Mouse (Mus musculus) macrophage (primary cell): ENCODE measurements around the gene Dlat. TPM values are rescaled to one million over a fixed set of nuclear protein-coding genes. Genes with fewer than 3 reads are reported as not detected.

ENCODE experiments used
- H3K27ac ChIP-seq: fragments of 350-480 bp; formaldehyde crosslinking; 2 replicates; pipeline ENCODE4 v1.9.0; 2021
- H3K36me3 ChIP-seq: fragments of 350-480 bp; formaldehyde crosslinking; 2 replicates; pipeline ENCODE4 v1.9.0; 2021; ENCODE audit errors: inconsistent target
- H3K4me3 ChIP-seq: fragments of 350-480 bp; formaldehyde crosslinking; 2 replicates; pipeline ENCODE4 v1.9.0; 2021; ENCODE audit errors: inconsistent target
- H3K79me2 ChIP-seq: fragments of 350-480 bp; formaldehyde crosslinking; 2 replicates; pipeline ENCODE4 v1.9.0; 2021; ENCODE audit errors: inconsistent target
- WGBS: methylation state at CpG from one replicate; pipeline ENCODE4 v1.1.7; 2026; ENCODE audit warnings: inconsistent platforms; ENCODE audit not compliant: missing documents; 5-methylcytosine and 5-hydroxymethylcytosine counted together
- polyA plus RNA-seq: library from polyadenylated mRNA; stranded (reverse); fragments of 250-400 nt; gene quantifications from 3 replicates; pipeline ENCODE4 v1.2.4, GENCODE M21; 2018; ENCODE audit warnings: inconsistent platforms
- total RNA-seq, 78 experiments: library from RNA; depleted of rRNA; stranded (reverse); fragments of 250-400 nt; gene quantifications; 1 replicate in 9 of 78; 2 replicates in 24 of 78; 3 replicates in 43 of 78; 4 replicates in 2 of 78; pipeline ENCODE4 v1.2.4; 2018; ENCODE audit warnings: inconsistent platforms in 56 of 78

Gene Dlat
- 10 to 100 TPM in 23 of 26 experiments, 1 to 10 TPM in 3; 3.6 to 46.3 (median 22.9) TPM for total RNA-seq (2018; cell fraction: chromatin; rRNA removed)
- total RNA-seq (2018; cell fraction: cytosol; rRNA removed): 10 to 100 TPM; 18.7 to 29.9 (median 26.3) TPM
- total RNA-seq (2018; cell fraction: nucleus; rRNA removed): 10 to 100 TPM in 21 of 26 experiments, 1 to 10 TPM in 5; 5.2 to 35.4 (median 16.6) TPM
- 17.0 to 33.3 TPM (median 24.8 TPM) in 3 replicates for polyA plus RNA-seq

DNA sequence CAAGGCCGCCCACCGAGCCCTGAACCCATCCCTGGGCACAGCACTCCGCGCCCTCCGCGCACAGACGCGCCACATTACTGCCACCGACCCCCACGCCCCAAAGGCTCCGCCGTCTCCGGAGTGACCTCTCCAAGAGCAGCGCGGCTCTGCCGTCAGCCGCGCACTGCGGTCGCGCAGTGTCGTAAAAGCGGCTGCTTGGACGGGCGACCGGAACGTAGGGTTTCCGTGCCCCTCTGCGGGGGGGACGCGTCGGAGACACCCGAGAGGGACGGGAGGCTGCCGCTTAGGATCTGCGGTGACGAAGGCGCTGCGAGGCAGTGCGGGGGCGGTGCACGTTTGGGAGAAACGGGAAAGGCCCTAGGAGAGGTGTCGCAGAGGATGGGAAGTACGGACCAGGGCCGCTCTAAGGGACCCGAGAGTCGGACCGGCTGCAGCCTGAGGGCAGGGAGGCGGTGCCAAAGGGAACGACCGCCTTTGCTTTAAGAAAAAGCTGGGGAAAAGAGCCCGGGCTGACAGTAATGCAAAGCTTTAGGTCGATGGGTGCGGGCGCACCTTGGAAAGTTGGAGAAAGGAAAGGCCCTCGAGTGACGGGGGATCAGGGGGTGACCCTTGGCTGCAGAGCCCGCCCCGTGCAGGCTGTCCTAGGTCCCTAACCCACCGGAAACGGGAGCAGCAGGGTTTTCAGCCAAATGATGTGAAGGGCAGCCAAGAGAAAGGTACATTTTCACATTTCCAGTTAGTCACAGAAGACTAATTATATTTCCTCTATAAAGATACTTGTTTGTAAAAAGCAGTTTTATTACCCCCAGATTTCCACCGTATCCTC lies at the start of gene Dlat:
Gene Dlat (minus strand): TSS at position 389 of the 826 bp plus-strand sequence.
- peak within 1 kb of the TSS; percentile 46 for H3K27ac ChIP-seq
- no peaks in the 10 kb centered on the region for H3K36me3 ChIP-seq
- peak within 1 kb of the TSS; percentile 84 for H3K4me3 ChIP-seq
- peaks cover 8% of the 10 kb centered on the region; the same call in 1 of the 2 replicates for H3K79me2 ChIP-seq
- WGBS: under 1% methylated on average over 57 of the region's 63 CpGs

DNA sequence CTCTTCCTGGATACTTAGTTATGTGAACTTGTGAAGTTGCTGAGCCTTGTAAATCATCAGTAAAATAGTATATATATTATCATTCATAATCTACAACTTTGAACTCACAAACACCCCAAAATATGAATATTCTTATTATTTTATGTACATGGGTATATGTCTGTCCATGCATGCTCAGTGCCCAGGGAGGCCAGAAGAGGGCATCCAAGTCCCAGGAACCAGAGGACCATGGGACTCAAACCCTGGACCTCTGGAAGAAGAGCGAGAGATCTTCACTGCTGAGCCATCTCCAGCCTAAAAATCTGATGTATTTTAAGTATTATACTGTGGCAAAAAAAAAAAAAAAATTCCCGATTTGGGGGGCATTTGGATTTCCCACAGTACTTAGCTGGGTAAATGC lies 49.5 kb upstream of the Dlat start:
- H3K36me3 ChIP-seq: no peaks in the 10 kb centered on the region
- 44% methylated on average over 1 of the region's 2 CpGs for WGBS
- H3K79me2 ChIP-seq: no peaks in the 10 kb centered on the region
- H3K27ac ChIP-seq: no peak overlapping the region
- H3K4me3 ChIP-seq: no peak overlapping the region

DNA sequence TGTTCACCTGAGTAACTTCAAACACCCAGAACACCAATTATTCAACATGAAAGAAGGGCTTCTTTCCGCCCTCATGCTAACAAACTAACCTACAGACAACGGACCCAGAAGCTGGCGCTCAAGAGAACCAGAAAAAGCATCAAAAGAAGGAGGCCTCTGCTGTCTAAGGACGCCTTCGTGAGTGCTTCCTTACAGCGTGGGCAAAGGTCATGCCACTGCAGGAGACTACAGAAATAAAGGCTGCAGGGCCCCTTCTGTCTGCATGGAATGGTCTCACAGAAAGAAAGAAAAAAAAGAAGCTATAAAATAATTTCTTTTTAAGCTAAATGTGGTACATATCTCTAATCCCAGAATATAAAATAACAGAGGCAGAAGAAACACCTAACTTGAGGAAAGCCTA lies 45.3 kb upstream of the Dlat start:
- no peak overlapping the region for H3K4me3 ChIP-seq
- H3K27ac ChIP-seq: no peak overlapping the region
- H3K36me3 ChIP-seq: no peaks in the 10 kb centered on the region
- 94% methylated on average over 6 of the region's 6 CpGs for WGBS
- no peaks in the 10 kb centered on the region for H3K79me2 ChIP-seq

DNA sequence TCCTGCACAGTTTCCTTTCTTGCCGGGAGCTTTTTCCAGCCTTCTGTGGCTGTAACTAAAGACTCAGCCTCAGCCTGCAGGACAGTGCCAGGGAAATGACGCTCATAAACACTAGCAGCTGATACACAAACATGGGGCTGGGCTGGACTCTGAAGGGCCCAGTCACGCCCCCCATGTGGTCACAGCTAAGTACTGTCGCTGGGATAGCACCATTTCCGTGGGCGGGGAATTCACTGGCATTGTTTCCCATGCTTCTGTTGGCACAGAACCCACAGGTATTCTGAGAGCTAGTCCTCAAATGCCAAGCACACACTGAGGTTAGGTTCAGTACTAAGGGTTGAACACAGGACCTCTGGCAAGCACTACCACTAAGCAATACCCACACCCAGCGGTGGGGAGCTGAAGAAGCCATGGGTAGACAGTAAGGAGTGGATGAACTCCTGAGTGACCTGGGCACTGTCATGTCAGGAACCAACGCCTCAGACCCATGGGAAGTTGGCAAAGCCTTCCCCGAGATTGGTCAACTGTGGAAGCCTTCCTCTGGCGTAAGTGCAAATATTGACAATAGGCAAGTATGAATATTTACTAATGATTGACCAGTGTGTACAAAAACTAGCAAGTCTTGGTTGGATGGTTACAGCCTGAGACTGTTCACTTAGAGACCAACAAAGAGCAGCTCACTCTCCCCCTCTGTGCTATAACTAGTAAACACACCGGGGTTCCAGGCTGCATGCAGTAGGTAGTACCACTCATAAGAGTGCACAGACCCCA lies 41.5 kb upstream of the Dlat start:
- Histone ChIP-seq H3K36me3 (no peaks in the 10 kb centered on the region), H3K79me2 (no peaks in the 10 kb centered on the region), H3K4me3 (no peak overlapping the region), H3K27ac (no peak overlapping the region)
- WGBS: 64% methylated on average over 11 of the region's 11 CpGs

DNA sequence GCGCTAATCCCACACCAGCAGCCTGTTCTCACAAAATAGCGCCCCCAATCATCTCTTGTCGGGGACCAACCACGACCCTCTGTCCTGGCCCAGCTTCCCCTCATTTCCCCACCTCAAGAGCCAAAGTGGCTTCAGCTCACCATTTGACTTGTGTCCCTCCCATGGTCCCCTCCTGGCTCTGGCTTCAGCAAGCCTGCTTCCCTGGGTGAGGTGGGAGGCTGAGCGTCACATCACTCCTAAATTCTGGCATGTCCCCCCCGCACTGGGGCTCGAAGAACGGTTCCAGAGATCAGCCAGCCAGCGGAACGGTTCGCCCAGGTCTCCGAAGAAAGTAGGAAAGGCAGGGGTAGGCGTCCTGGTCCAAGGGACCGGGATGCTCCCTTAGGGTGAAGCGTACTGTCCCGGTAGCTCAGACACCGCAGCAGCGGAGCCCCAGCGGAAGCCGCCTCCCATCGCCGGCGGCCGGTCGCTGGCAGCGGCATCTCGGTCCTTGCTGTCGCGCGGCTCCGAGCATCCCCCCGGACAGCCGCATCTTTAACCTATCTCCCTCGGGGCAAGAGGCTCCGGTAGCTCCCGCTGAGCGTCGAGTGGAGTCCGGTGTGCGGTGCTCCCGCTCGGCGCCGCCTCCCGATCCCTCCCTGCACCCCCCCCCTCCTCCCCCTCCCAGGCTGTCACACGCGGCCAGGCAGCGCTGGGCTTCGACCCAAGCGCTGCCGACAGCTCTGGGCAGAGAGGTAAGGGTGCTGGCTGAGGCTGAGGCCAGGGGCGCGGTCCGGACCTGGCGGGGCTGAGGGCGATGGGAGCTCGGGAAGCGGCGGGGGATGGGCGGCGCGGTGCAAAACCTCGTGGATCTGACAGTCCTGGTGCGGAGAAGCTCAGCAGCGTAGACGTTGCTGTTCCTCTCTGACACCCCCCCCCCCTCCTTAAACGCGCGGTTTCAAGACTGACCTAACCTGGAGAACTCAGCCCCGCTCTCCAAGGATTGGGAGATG lies 39.1 kb upstream of the Dlat start:
- H3K4me3 ChIP-seq: no peak overlapping the region
- no peak overlapping the region for H3K27ac ChIP-seq
- no peaks in the 10 kb centered on the region for H3K79me2 ChIP-seq
- 3% methylated on average over 63 of the region's 70 CpGs for WGBS
- H3K36me3 ChIP-seq: no peaks in the 10 kb centered on the region

DNA sequence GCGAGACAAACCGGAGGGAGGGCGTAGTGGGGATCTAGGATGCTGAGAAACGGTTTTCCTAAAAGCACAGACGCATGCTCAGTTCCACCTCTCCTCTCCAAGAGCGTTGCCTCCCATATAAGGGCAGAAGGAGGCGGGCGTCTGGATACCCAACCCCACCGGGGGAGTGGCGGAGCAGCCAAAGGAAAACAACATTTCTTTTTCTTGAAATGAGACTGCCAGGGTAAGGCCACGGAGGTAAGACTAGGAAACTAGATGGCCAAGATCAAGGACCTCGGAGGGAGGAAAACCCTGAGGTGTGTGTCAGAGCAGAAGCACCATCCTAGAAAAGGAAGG lies 38.1 kb upstream of the Dlat start:
- Histone ChIP-seq H3K4me3 (no peak overlapping the region), H3K36me3 (no peaks in the 10 kb centered on the region), H3K79me2 (no peaks in the 10 kb centered on the region), H3K27ac (no peak overlapping the region)
- 6% methylated on average over 12 of the region's 12 CpGs for WGBS

DNA sequence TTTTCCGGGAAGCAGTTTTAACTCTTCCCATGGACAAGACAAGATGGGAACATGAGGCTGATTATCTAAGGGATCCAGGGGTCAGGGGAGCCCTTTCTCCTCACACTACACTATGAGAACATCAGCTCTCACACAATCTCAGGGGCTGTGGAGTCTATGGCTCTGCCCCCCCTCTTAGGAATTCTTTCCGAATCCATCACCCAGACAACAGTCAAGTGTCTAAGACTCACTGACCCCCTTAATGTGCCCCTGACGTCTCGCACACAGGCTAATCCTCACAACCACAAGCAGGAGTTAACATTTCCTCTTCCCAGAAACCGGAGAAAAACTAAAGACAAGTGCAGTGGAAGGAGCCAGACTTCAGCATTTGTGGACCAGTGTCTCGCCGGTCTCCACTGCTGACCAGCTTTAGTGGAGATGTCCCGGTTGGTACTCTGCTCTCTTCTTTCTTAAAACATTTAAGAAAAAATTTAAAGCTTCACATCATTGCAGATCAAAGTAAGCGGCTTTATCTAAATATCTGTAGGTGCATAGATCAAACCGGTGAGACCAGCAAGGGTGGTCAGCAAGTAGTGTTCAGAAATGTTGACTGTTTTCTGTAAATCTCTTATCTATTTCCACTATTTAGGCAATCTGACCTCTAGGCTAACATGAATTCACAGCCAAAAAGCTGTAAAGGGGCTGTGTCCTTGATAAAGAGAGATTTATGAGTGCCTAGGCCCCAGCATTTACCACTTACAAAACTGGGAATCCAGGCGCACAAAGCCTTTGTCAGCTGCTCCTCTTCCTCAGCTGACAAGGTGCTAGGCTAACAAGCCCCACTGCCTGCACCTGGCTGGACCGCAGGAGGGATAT lies 37.5 kb upstream of the Dlat start:
- WGBS: 75% methylated on average over 12 of the region's 12 CpGs

DNA sequence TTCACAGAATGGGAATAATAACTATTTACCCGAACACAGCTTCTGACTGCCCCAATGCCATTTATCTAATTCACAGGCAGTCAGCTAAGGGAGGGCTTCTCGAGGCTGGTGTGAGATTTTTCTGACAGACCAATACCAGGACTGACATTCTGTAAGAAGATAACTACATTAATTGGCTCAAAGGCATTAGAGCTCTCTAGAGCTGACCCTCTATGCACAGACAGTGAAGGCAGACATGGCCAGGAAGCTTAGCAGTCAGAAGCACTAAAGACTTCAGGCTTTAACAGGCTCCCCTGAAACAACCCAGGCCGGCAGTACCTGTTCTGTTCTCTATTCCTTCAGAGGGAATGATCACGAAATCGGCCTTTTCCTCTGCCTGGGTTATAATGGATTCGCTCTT lies 35.6 kb upstream of the Dlat start:
- 93% methylated on average over 6 of the region's 6 CpGs for WGBS

More for the DNA sequence above, 37.5 kb upstream of the Dlat start:
- Histone ChIP-seq H3K27ac (no peak overlapping the region), H3K36me3 (no peaks in the 10 kb centered on the region), H3K79me2 (no peaks in the 10 kb centered on the region), H3K4me3 (no peak overlapping the region)

DNA sequence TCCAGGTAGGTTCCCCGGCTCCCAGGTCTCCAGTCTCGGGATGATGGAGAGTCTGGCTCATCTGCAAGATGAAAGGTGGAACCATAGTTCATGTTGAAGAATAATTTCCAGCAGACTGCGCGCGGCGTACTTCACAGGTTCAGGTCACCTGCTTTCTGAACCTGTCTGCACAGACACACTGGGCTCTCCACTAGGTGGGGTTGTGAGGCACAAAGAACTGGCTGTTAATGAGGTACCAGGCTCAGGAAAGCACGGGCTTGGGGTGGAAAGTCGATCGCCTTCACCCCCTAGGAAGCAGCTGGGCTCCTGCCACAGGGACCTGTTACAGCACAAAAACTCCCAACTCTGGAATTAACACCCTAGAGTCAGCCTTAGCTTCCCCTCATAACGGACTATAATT lies 34.1 kb upstream of the Dlat start:
- Histone ChIP-seq H3K36me3 (no peaks in the 10 kb centered on the region), H3K79me2 (no peaks in the 10 kb centered on the region), H3K4me3 (no peak overlapping the region), H3K27ac (no peak overlapping the region)
- WGBS: 17% methylated on average over 10 of the region's 10 CpGs

More for the DNA sequence above, 35.6 kb upstream of the Dlat start:
- H3K4me3 ChIP-seq: no peak overlapping the region
- no peak overlapping the region for H3K27ac ChIP-seq
- no peaks in the 10 kb centered on the region for H3K36me3 ChIP-seq
- no peaks in the 10 kb centered on the region for H3K79me2 ChIP-seq

DNA sequence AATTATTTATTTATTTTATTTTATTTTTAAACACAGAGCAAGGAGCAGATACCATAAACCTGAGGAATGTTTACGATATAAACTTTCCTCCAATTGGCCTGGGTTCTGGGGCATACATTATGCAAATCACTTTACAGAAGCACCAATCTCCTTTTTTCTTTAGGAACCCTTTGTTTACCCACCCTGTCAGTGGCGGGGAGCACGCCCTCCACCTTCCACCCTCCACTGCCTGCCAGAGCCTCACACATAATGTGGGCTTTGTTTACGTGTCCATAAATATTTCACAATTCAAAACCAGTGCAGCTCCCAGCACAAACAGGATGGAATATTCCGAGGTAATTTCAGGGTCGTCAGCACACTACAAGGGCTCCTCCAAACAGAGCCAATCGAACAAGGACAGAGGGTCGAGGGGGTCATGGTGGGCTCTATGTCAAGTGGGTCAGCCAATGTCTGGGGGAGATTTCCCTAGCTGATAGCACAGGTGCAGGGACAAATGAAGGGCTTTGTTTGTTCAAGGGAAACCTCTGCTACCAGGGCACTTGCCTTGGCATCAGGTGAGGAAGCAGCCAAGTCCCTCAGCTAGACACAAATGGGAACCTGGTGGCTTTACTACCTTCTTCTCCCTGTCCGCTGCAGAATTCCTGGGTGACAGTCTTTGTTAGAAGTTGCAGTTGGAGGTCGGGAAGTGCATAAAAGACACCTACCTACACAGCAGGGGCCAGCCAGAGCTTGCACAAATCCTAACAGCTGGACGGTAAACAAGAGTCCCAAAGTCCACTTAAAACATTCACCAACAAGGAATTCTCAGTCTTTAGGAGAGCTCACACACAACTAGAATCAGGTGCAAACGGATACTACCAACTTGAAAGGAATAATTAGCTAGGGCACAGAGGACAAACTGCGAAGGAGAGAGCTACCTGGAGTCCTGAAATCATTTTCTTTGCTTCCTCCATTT lies 33.3 kb upstream of the Dlat start:
- Histone ChIP-seq H3K79me2 (no peaks in the 10 kb centered on the region), H3K4me3 (no peak overlapping the region), H3K36me3 (no peaks in the 10 kb centered on the region), H3K27ac (no peak overlapping the region)
- 65% methylated on average over 13 of the region's 13 CpGs for WGBS

DNA sequence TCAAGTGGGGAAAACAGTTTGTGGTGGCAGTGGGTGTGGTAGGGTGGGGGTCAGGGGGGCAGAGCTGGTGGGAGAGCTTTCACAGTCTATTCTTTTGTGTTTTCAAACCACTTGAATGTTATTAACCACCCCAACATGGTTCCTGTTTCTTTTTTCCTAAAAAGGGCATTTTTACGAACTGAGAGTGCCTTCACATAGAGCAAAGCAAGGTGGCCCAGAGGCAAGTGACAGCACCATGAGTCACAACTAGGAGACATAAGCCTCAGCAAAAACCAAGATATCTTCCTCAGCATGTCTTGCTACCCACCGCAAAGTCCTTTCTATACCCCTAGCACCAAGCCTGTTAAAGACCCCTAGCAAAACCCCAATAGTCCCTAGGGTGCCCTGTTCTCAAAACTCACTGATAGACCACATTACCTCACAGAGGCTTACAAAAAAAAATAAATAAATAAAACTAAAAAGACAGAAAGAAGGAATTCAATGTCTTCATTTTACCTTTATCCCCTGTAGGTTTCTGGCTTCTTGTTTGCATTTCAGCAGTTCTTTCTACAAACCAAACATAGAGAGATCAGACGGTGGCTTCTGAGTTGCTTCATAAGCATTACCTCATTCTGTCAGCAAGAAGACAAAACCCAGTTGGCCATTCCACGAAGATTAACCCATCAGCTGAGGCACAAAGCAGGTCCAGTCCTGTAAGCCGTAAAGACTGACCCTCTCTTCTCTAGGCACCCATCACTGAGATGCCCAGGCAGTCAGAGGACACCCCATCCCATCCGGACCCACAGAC lies 27.5 kb upstream of the Dlat start:
- Histone ChIP-seq H3K4me3 (no peak overlapping the region), H3K27ac (no peak overlapping the region), H3K79me2 (no peaks in the 10 kb centered on the region), H3K36me3 (no peaks in the 10 kb centered on the region)
- WGBS: 61% methylated on average over 6 of the region's 6 CpGs

DNA sequence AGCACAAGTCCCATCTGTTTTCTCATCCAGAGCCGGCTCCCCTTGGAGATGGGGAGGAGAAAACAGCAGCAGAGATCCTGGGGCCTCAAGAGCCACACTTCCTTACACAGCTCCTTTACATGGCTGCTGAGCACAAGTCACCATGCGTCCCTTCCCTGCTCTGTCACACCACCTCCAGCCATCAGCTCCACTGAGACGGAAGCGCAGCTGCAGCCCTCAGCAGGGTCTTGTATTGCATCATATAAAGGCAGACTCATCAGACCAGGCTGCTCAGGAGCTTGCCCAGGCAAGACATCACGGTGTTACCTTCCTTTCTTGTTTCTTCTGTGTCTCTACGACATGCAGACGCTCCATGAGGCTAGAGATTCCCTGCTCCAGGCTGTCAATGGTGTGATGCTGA lies 22.1 kb upstream of the Dlat start:
- Histone ChIP-seq H3K36me3 (no peaks in the 10 kb centered on the region), H3K27ac (no peak overlapping the region), H3K79me2 (no peaks in the 10 kb centered on the region), H3K4me3 (no peak overlapping the region)
- WGBS: 63% methylated on average over 7 of the region's 7 CpGs
